Mouse (Mus musculus): ENCODE measurements around the gene Btrc.

DNA sequence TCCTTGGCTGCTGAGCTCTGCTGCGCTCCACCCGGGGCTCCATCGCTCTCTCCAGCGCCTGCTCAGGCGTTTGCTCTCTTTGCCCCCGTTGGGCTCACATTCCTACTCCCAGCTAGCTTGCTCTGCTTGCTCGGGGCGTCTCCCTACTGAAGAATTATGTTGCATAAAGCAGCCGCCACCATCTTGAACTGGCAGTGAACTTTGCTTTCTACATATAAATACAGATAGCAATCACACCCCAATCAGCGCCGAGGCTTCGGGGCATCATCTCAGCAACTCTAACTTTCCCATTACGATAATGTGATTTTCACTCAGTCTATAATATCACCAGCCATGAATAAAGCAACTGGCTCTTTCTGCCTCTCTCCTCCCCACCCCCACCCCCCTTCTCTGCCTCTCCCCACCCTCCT is 46.1 kb upstream of the Btrc start:
- TF ChIP-seq CTCF (IDR thresholded peaks at IDR 0.05; ENCODE audit: control insufficient read depth, insufficient read depth, insufficient replicate concordance, low read depth, low read length) = no peak
- no peak for TF ChIP-seq POLR2A (IDR thresholded peaks at IDR 0.05; ENCODE audit: control insufficient read depth, low read depth, low read length)
